Mouse (Mus musculus) cortical plate, adult 2 months (tissue): ENCODE measurements around the gene Clcf1. TPM values are rescaled to one million over a fixed set of nuclear protein-coding genes. Genes with fewer than 3 reads are reported as not detected.
"Not testable (repeated sequence)": the region's sequence is repeated elsewhere in the genome, so short reads cannot be mapped to it uniquely, and the experiment has no call there.

Experiments
- H3K27ac ChIP-seq: fragments of 200-500 bp; 2 replicates; pipeline ENCODE4 v1.5.1; 2012; ENCODE audit warnings: low read length, control low read depth, inconsistent platforms; ENCODE audit not compliant: insufficient read depth
- H3K4me1 ChIP-seq: fragments of 200-500 bp; 2 replicates; pipeline ENCODE4 v1.6.1; 2011; ENCODE audit warnings: low read length; ENCODE audit not compliant: control insufficient read depth, insufficient read depth
- H3K4me3 ChIP-seq: fragments of 200-500 bp; 2 replicates; pipeline ENCODE4 v1.5.1; 2011; ENCODE audit warnings: mild to moderate bottlenecking, low read length, control low read depth; ENCODE audit not compliant: insufficient read depth
- CTCF ChIP-seq: fragments of 200-500 bp; IDR thresholded peaks from 2 replicates; pipeline ENCODE4 v1.5.1; 2011; ENCODE audit warnings: mild to moderate bottlenecking, control low read depth, low read length; ENCODE audit not compliant: insufficient read depth; ENCODE audit errors: extremely low read depth
- POLR2A ChIP-seq: fragments of 200-500 bp; IDR thresholded peaks from 2 replicates; pipeline ENCODE4 v1.6.1; 2011; ENCODE audit warnings: mild to moderate bottlenecking, low read length, control low read depth; ENCODE audit not compliant: insufficient read depth; ENCODE audit errors: extremely low read depth
- polyA plus RNA-seq: library from polyadenylated mRNA; depleted of rRNA; stranded (reverse); fragments of >200 nt; gene quantifications from 2 replicates; pipeline ENCODE4 v1.2.3, GENCODE M21; 2012

Gene Clcf1
- polyA plus RNA-seq, 1 experiment, result 2.4 TPM

GRCm38 (mm10) chr19:4234548-4234947, 20.5 kb downstream of the Clcf1 start:
- Histone ChIP-seq H3K27ac (no peak overlapping the region), H3K4me3 (no peak overlapping the region), H3K4me1 (peaks cover 5% of the 10 kb centered on the region)
- TF ChIP-seq CTCF (no peak), POLR2A (no peak)

GRCm38 (mm10) chr19:4240247-4240668, 26.2 kb downstream of the Clcf1 start:
- Histone ChIP-seq H3K4me3 (no peak overlapping the region), H3K27ac (no peak overlapping the region), H3K4me1 (no peaks in the 10 kb centered on the region)
- TF ChIP-seq CTCF (no peak), POLR2A (no peak)

GRCm38 (mm10) chr19:4242416-4242815, 28.4 kb downstream of the Clcf1 start:
- TF ChIP-seq CTCF, result no peak
- no peak for TF ChIP-seq POLR2A
- H3K4me1 ChIP-seq, result no peaks in the 10 kb centered on the region
- H3K4me3 ChIP-seq, result no peak overlapping the region
- H3K27ac ChIP-seq, result no peak overlapping the region

- H3K27ac ChIP-seq, result no peak overlapping the region
- no peak for TF ChIP-seq POLR2A
- TF ChIP-seq CTCF, result no peak
- H3K4me1 ChIP-seq, result no peaks in the 10 kb centered on the region
- H3K4me3 ChIP-seq, result no peak overlapping the region
Observed at GRCm38 (mm10) chr19:4244775-4245174, 30.7 kb downstream of the Clcf1 start.

GRCm38 (mm10) chr19:4247010-4247409, 33.0 kb downstream of the Clcf1 start:
- Histone ChIP-seq H3K4me3 (no peak overlapping the region), H3K27ac (no peak overlapping the region), H3K4me1 (no peaks in the 10 kb centered on the region)
- TF ChIP-seq POLR2A (no peak), CTCF (no peak)

GRCm38 (mm10) chr19:4248683-4249082, 34.6 kb downstream of the Clcf1 start:
- H3K4me3 ChIP-seq, H3K4me1 ChIP-seq, H3K27ac ChIP-seq: not testable (repeated sequence)

- H3K4me3 ChIP-seq, result no peak overlapping the region
- no peaks in the 10 kb centered on the region for H3K4me1 ChIP-seq
- no peak for TF ChIP-seq CTCF
- no peak for TF ChIP-seq POLR2A
- no peak overlapping the region for H3K27ac ChIP-seq
Observed at GRCm38 (mm10) chr19:4254230-4254629, 40.2 kb downstream of the Clcf1 start.

GRCm38 (mm10) chr19:4255583-4256162, 41.6 kb downstream of the Clcf1 start:
- Histone ChIP-seq H3K4me1 (no peaks in the 10 kb centered on the region), H3K27ac (no peak overlapping the region), H3K4me3 (no peak overlapping the region)
- no peak for TF ChIP-seq POLR2A
- peak; percentile 17; the same call in 1 of the 2 replicates for TF ChIP-seq CTCF

GRCm38 (mm10) chr19:4257216-4257896, 43.3 kb downstream of the Clcf1 start:
- peak; percentile 90 for TF ChIP-seq CTCF
- TF ChIP-seq POLR2A, result peak; percentile 68; the same call in 1 of the 2 replicates
- H3K4me3 ChIP-seq, result peak overlapping the region; percentile 46
- H3K4me1 ChIP-seq, result no peaks in the 10 kb centered on the region
- no peak overlapping the region for H3K27ac ChIP-seq

- H3K4me3 ChIP-seq, result peak overlapping the region; percentile 46
- TF ChIP-seq POLR2A, result no peak
- no peak for TF ChIP-seq CTCF
- no peak overlapping the region for H3K27ac ChIP-seq
Observed at GRCm38 (mm10) chr19:4257897-4258252, 43.8 kb downstream of the Clcf1 start.

More at GRCm38 (mm10) chr19:4257897-4258252, 43.8 kb downstream of the Clcf1 start:
- H3K4me1 ChIP-seq, result no peaks in the 10 kb centered on the region
